Mouse (Mus musculus): Measurements from ENCODE around the gene Rpl5. TPM values are rescaled to one million over a fixed set of nuclear protein-coding genes. Genes with fewer than 3 reads are reported as not detected.

Rpl5 gene
- polyA plus RNA-seq, 1 experiment: 34.3 TPM

GRCm38 (mm10) chr5:107942941-107943340 is 42.6 kb downstream of the Rpl5 start:
- Histone ChIP-seq H3K36me3 (ENCODE audit: control insufficient read depth, insufficient read depth, low read length) (no peaks in the 10 kb centered on the region), H3K4me1 (ENCODE audit: control insufficient read depth, insufficient read depth, insufficient read length, low read length) (peaks cover 2% of the 10 kb centered on the region; the same call in 1 of the 2 replicates), H3K4me3 (ENCODE audit: low read depth, low read length) (no peak overlapping the region), H3K27me3 (ENCODE audit: control insufficient read depth, insufficient read depth, low read length) (no peaks in the 10 kb centered on the region), H3K27ac (ENCODE audit: insufficient read depth, low read depth, low read length) (no peak overlapping the region)
- 22% methylated on average over 1 of the region's 1 CpGs for WGBS
- no peak for TF ChIP-seq POLR2A (IDR thresholded peaks at IDR 0.05; ENCODE audit: low read depth, low read length)
- no peak for TF ChIP-seq CTCF (IDR thresholded peaks at IDR 0.05; ENCODE audit: extremely low read depth, insufficient read length, insufficient replicate concordance, low read depth, low read length)

DNA sequence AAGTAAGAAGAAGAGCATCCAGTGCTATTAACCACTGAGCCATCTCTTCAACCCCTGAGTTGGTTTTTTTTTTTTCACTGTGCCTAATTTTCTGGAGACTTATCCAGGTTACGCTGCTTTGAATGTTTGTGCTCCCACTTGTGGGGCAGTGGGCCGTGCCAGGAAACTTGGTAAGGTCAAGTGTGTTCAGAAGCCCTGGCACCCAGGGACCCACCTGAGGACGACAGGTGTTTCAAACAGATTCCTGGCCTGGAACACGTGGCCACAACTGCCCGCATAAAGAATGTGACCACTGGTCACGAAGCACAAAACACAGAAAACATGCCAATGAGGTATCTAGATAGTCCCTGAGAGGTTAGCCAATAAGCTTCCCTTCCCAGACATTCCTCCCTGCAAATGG is 43.2 kb downstream of the Rpl5 start:
- 90% methylated on average over 6 of the region's 6 CpGs for WGBS
- Histone ChIP-seq H3K27ac (ENCODE audit: insufficient read depth, low read depth, low read length) (no peak overlapping the region), H3K4me1 (ENCODE audit: control insufficient read depth, insufficient read depth, insufficient read length, low read length) (peaks cover 2% of the 10 kb centered on the region; the same call in 1 of the 2 replicates), H3K4me3 (ENCODE audit: low read depth, low read length) (no peak overlapping the region), H3K36me3 (ENCODE audit: control insufficient read depth, insufficient read depth, low read length) (no peaks in the 10 kb centered on the region), H3K27me3 (ENCODE audit: control insufficient read depth, insufficient read depth, low read length) (no peaks in the 10 kb centered on the region)
- TF ChIP-seq POLR2A (IDR thresholded peaks at IDR 0.05; ENCODE audit: low read depth, low read length) (no peak), CTCF (IDR thresholded peaks at IDR 0.05; ENCODE audit: extremely low read depth, insufficient read length, insufficient replicate concordance, low read depth, low read length) (no peak)

DNA sequence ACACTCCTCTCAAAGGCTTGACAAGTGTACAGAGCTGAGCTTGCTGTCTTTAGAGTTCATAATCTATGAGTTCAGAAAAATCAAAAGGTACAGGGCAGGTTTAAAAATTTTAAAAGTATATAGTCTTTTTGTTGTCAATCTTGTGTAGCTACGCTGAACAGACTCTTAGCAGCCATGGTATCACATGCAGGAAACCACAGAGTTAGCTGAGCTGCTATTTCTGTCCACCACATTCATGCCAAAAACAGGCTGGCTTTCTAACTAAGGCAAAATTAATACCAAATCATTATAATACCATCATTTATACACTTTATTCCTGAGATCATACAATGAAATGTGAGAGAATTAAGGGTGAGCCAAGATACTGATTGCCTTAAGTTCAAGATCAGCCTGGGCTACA is 46.2 kb downstream of the Rpl5 start:
- Histone ChIP-seq H3K36me3 (ENCODE audit: control insufficient read depth, insufficient read depth, low read length) (no peaks in the 10 kb centered on the region), H3K4me3 (ENCODE audit: low read depth, low read length) (no peak overlapping the region), H3K4me1 (ENCODE audit: control insufficient read depth, insufficient read depth, insufficient read length, low read length) (peaks cover 2% of the 10 kb centered on the region; the same call in 1 of the 2 replicates), H3K27me3 (ENCODE audit: control insufficient read depth, insufficient read depth, low read length) (no peaks in the 10 kb centered on the region), H3K27ac (ENCODE audit: insufficient read depth, low read depth, low read length) (no peak overlapping the region)
- 85% methylated on average over 1 of the region's 1 CpGs for WGBS
- TF ChIP-seq POLR2A (IDR thresholded peaks at IDR 0.05; ENCODE audit: low read depth, low read length): no peak
- TF ChIP-seq CTCF (IDR thresholded peaks at IDR 0.05; ENCODE audit: extremely low read depth, insufficient read length, insufficient replicate concordance, low read depth, low read length): no peak

- WGBS: 17% methylated on average over 2 of the region's 2 CpGs
- H3K4me3 ChIP-seq (ENCODE audit: low read depth, low read length): no peak overlapping the region
- no peaks in the 10 kb centered on the region for H3K36me3 ChIP-seq (ENCODE audit: control insufficient read depth, insufficient read depth, low read length)
- peaks cover 2% of the 10 kb centered on the region; the same call in 1 of the 2 replicates for H3K4me1 ChIP-seq (ENCODE audit: control insufficient read depth, insufficient read depth, insufficient read length, low read length)
- H3K27ac ChIP-seq (ENCODE audit: insufficient read depth, low read depth, low read length): no peak overlapping the region
- TF ChIP-seq POLR2A (IDR thresholded peaks at IDR 0.05; ENCODE audit: low read depth, low read length): no peak
- TF ChIP-seq CTCF (IDR thresholded peaks at IDR 0.05; ENCODE audit: extremely low read depth, insufficient read length, insufficient replicate concordance, low read depth, low read length): no peak
- no peaks in the 10 kb centered on the region for H3K27me3 ChIP-seq (ENCODE audit: control insufficient read depth, insufficient read depth, low read length)
Observed at GRCm38 (mm10) chr5:107947548-107947947, 47.2 kb downstream of the Rpl5 start.

DNA sequence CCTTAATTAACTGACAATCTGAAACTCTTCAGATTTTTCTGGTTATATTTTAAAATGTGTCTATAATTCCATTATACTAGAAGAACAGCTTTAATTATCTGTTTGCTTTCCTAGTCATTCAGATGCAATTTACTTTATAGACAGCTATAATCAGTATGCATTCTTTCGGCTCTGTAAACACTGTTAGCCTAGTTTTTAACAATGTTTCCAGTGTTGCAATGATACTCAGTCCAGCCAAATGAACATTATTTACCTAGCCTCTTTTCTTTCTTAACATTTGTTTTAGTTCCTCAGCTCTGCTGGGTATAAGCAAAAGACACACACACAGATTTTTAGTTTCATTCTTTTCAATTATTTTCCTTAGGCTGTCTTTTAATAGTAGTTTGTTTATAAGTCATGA is 48.6 kb downstream of the Rpl5 start:
- Histone ChIP-seq H3K27ac (ENCODE audit: insufficient read depth, low read depth, low read length) (no peak overlapping the region), H3K4me1 (ENCODE audit: control insufficient read depth, insufficient read depth, insufficient read length, low read length) (peaks cover 2% of the 10 kb centered on the region; the same call in 1 of the 2 replicates), H3K4me3 (ENCODE audit: low read depth, low read length) (no peak overlapping the region), H3K27me3 (ENCODE audit: control insufficient read depth, insufficient read depth, low read length) (no peaks in the 10 kb centered on the region), H3K36me3 (ENCODE audit: control insufficient read depth, insufficient read depth, low read length) (no peaks in the 10 kb centered on the region)
- TF ChIP-seq POLR2A (IDR thresholded peaks at IDR 0.05; ENCODE audit: low read depth, low read length) (no peak), CTCF (IDR thresholded peaks at IDR 0.05; ENCODE audit: extremely low read depth, insufficient read length, insufficient replicate concordance, low read depth, low read length) (no peak)
- WGBS: 27% methylated on average over 1 of the region's 1 CpGs

DNA sequence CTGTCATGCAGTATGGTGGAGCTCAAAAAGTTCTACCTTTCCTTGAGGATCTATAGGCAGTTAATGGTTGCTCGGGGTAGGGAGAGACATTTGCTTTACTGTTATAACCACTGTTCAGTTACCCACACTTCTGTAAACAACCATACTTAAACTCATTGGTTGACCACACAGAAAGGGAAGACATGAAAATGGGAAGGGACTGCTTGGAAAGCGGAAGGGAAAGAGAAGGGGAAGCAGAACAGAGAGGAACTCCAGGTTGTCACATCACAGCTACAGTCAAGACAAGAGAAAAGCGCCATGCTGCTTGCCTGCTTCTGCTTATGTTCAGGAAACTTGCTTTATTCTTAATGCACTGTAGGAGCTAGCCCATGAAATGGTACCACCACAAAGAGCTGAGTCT is 49.3 kb downstream of the Rpl5 start:
- Histone ChIP-seq H3K4me1 (ENCODE audit: control insufficient read depth, insufficient read depth, insufficient read length, low read length) (peaks cover 2% of the 10 kb centered on the region; the same call in 1 of the 2 replicates), H3K4me3 (ENCODE audit: low read depth, low read length) (no peak overlapping the region), H3K27me3 (ENCODE audit: control insufficient read depth, insufficient read depth, low read length) (no peaks in the 10 kb centered on the region), H3K27ac (ENCODE audit: insufficient read depth, low read depth, low read length) (no peak overlapping the region; the same call in 1 of the 2 replicates), H3K36me3 (ENCODE audit: control insufficient read depth, insufficient read depth, low read length) (no peaks in the 10 kb centered on the region)
- WGBS: 78% methylated on average over 3 of the region's 3 CpGs
- TF ChIP-seq POLR2A (IDR thresholded peaks at IDR 0.05; ENCODE audit: low read depth, low read length) (no peak), CTCF (IDR thresholded peaks at IDR 0.05; ENCODE audit: extremely low read depth, insufficient read length, insufficient replicate concordance, low read depth, low read length) (no peak)

DNA sequence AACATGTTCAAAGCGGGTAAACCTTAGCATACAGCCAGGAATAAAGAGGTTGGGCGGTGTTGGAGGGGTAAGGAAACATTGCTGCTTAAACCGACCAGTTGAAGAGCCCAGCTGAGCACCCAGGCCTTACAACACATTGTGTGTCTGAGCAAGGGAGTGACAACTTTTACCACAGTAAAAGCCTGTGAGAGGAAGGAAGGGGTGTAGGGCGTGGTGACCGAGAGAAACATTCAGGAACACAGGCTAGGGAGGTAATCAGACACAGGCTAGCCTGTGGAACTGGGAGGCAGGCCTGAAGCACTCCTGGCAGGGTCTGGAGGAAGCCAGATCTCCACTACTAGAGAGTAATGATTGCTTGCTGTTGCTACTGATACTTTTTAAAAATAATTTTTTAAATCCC is 50.3 kb downstream of the Rpl5 start:
- WGBS: 65% methylated on average over 5 of the region's 5 CpGs

More for the DNA sequence above, 50.3 kb downstream of the Rpl5 start:
- H3K4me3 ChIP-seq (ENCODE audit: low read depth, low read length): no peak overlapping the region
- no peaks in the 10 kb centered on the region for H3K27me3 ChIP-seq (ENCODE audit: control insufficient read depth, insufficient read depth, low read length)
- TF ChIP-seq POLR2A (IDR thresholded peaks at IDR 0.05; ENCODE audit: low read depth, low read length) (no peak), CTCF (IDR thresholded peaks at IDR 0.05; ENCODE audit: extremely low read depth, insufficient read length, insufficient replicate concordance, low read depth, low read length) (no peak)
- no peak overlapping the region for H3K27ac ChIP-seq (ENCODE audit: insufficient read depth, low read depth, low read length)
- peaks cover 2% of the 10 kb centered on the region; the same call in 1 of the 2 replicates for H3K4me1 ChIP-seq (ENCODE audit: control insufficient read depth, insufficient read depth, insufficient read length, low read length)
- H3K36me3 ChIP-seq (ENCODE audit: control insufficient read depth, insufficient read depth, low read length): no peaks in the 10 kb centered on the region

Other genes starting within 250 kb of the Rpl5 start
- 7.9 and 8.7 TPM in 2 replicates for gene Gfi1, start 174.5 kb upstream of the Rpl5 start, polyA plus RNA-seq (2012; rRNA removed)
- gene Ube2d2b, start 70.4 kb upstream of the Rpl5 start, polyA plus RNA-seq (2012; rRNA removed): not detected in 2 replicates
- 4.6 and 8.1 TPM in 2 replicates for gene Evi5, start 25.4 kb upstream of the Rpl5 start, polyA plus RNA-seq (2012; rRNA removed)
- gene Fam69a, start 86.6 kb downstream of the Rpl5 start, polyA plus RNA-seq (2012; rRNA removed): 0.08 and 0.30 TPM in 2 replicates
- 1.1 and 2.0 TPM in 2 replicates for gene Mtf2, start 165.2 kb downstream of the Rpl5 start, polyA plus RNA-seq (2012; rRNA removed)
- gene Tmed5, start 232.1 kb downstream of the Rpl5 start, polyA plus RNA-seq (2012; rRNA removed): 31.5 and 33.9 TPM in 2 replicates
- gene Ccdc18, start 232.4 kb downstream of the Rpl5 start, polyA plus RNA-seq (2012; rRNA removed): not detected in 2 replicates

Data from small intestine, adult 2 months (tissue).